Mouse (Mus musculus) lung, postnatal 14 days (tissue): ENCODE measurements around the gene Saa3.
A peak's percentile ranks its signal among the peaks of the same experiment; 100 is the strongest.
"Not testable (repeated sequence)": the region's sequence is repeated elsewhere in the genome, so short reads cannot be mapped to it uniquely, and the experiment has no call there.

ENCODE experiments used
- DNase-seq: peaks from one replicate; pipeline ENCODE4 v3.0.0; 2021

Saa3 gene

GRCm38 (mm10) chr7:46710390-46710844 lies 5.1 kb downstream of the Saa3 start, which contains the start of gene Saal1:
TSS of gene Saal1 (minus strand) at chr7:46710680.
- DNase-seq = peak; percentile 88

- DNase-seq = no peak
Observed at GRCm38 (mm10) chr7:46700521-46701025, 14.9 kb downstream of the Saa3 start.

GRCm38 (mm10) chr7:46696754-46697153 lies 18.7 kb downstream of the Saa3 start:
- DNase-seq = no peak

GRCm38 (mm10) chr7:46686827-46687226 lies 28.7 kb downstream of the Saa3 start:
- no peak for DNase-seq

GRCm38 (mm10) chr7:46680732-46681131 lies 34.8 kb downstream of the Saa3 start:
- no peak for DNase-seq

- DNase-seq = not testable (repeated sequence)
Observed at GRCm38 (mm10) chr7:46679044-46679443, 36.5 kb downstream of the Saa3 start.

- no peak for DNase-seq
Observed at GRCm38 (mm10) chr7:46678417-46678816, 37.1 kb downstream of the Saa3 start.

GRCm38 (mm10) chr7:46676808-46677360 lies 38.6 kb downstream of the Saa3 start:
- no peak for DNase-seq

GRCm38 (mm10) chr7:46675886-46676285 lies 39.6 kb downstream of the Saa3 start:
- DNase-seq = no peak

GRCm38 (mm10) chr7:46675061-46675460 lies 40.4 kb downstream of the Saa3 start:
- no peak for DNase-seq

- no peak for DNase-seq
Observed at GRCm38 (mm10) chr7:46672160-46672672, 43.3 kb downstream of the Saa3 start, which contains the start of gene Tph1. TSS of gene Tph1 (minus strand) at chr7:46672537.

- no peak for DNase-seq
Observed at GRCm38 (mm10) chr7:46667256-46667655, 48.2 kb downstream of the Saa3 start.

- peak; percentile 20 for DNase-seq
Observed at GRCm38 (mm10) chr7:46665236-46665635, 50.3 kb downstream of the Saa3 start.
